Mouse (Mus musculus): ENCODE data around the gene Nr4a3.

DNA sequence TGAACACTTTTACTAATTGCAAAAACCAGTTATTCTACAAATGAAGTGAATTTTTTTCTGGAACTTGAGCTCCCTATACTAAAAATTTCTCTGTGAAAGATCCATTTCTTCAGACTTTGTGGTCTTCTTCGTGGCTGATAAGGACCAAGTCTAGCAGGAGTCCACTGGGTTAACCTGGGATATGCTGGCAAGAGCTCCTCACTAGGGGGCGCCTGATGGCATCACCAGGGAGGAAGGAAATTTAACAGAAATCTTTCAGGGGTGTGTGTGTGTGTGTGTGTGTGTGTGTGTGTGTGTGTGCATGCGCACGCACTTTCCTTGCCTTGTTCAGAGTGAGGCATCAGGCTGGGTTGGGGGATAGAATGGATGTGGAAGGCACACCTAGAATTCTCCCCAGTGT, 71.2 kb downstream of the Nr4a3 start:
- no peak for TF ChIP-seq POLR2A (IDR thresholded peaks at IDR 0.05; ENCODE audit: insufficient read depth, low read depth, low read length)
- TF ChIP-seq CTCF (IDR thresholded peaks at IDR 0.05; ENCODE audit: insufficient read depth, low read depth, low read length) = no peak
